Mouse (Mus musculus): ENCODE data around the gene 1700023F06Rik. TPM values are rescaled to one million over a fixed set of nuclear protein-coding genes. Genes with fewer than 3 reads are reported as not detected.

1700023F06Rik gene
- total RNA-seq (2021): 1 to 10 TPM; 1.1 to 1.5 TPM

- no peak for DNase-seq (ENCODE audit: extremely low spot score in 1 of 2, low spot score in 1 of 2)
Observed at GRCm38 (mm10) chr11:103208458-103208857, at the start of gene 1700023F06Rik. TSS of gene 1700023F06Rik (minus strand) at chr11:103208558.

DNA sequence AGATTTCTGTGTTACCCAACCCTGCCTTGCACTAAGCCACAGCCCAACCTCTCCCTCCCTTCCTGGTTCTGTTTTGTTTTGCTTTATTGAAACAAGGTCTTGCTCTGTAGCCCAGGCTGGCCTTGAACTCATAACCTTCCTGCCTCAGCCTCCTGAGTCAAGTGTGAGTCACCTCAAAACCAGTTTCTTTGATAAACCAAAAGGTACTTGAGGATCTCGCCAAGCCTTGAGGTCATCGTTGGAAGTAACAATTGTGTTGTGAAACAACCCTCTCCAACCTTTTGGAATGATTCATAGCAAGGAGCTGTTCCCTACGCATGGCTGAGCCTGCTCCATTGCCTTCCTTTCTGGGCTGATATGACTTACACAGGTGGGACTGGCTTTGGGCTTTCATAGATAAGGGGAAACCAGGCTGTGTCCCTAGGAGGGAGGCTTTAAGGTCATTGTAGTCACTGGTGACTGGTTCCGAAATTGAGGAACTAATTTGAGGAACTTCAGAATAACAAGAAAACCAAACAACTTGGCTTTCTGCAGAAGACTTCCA is 49.7 kb upstream of the 1700023F06Rik start:
- no peak for DNase-seq (ENCODE audit: extremely low spot score in 1 of 2, low spot score in 1 of 2)

- no peak for DNase-seq (ENCODE audit: extremely low spot score in 1 of 2, low spot score in 1 of 2)
Observed at GRCm38 (mm10) chr11:103253605-103254004, 45.2 kb upstream of the 1700023F06Rik start.

DNA sequence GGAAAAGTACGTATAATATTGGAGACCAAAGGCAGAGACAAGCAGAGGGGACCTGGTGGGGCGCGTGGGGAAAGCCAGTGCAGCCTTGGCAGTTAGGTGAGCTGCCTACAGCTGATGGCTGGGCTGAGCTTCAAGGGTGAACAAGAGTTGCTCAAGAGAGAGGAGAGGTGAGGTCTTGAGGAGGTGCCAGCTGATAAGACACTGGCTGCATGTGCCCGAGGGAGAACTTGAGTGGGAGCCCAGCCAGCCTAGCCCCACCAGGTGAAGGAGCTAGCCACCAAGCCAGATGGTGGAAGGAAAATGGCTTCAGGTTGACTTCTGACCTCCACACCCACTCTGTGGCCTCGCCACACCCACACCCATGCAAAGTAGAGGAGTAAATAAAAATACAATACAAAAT is 44.0 kb upstream of the 1700023F06Rik start:
- no peak for DNase-seq (ENCODE audit: extremely low spot score in 1 of 2, low spot score in 1 of 2)

GRCm38 (mm10) chr11:103250324-103250723 is 42.0 kb upstream of the 1700023F06Rik start:
- no peak for DNase-seq (ENCODE audit: extremely low spot score in 1 of 2, low spot score in 1 of 2)

GRCm38 (mm10) chr11:103249509-103249908 is 41.2 kb upstream of the 1700023F06Rik start:
- DNase-seq (ENCODE audit: extremely low spot score in 1 of 2, low spot score in 1 of 2): no peak

DNA sequence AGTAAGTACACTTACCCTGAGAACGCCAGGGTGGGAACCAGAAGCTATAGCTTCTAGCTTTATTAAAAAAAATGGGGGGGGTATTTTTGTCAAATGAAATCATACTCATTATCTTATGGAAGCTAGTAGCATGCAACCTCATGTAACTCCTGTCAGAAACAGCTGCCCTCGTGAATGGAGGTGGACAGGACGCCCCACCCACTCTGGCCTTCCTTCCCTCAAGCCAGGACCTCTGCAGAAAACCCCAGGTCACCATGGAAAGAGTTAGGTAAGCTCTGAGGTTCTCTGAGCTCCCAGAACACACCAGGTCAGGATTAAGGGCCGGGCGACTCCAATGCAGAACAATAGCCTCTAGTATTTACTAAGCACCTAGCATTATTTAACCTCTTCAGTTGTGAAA is 40.5 kb upstream of the 1700023F06Rik start:
- DNase-seq (ENCODE audit: extremely low spot score in 1 of 2, low spot score in 1 of 2): no peak

GRCm38 (mm10) chr11:103247504-103248177 is 39.3 kb upstream of the 1700023F06Rik start:
- DNase-seq (ENCODE audit: extremely low spot score in 1 of 2, low spot score in 1 of 2): peak in 1 of 2 experiments; percentile 69

DNA sequence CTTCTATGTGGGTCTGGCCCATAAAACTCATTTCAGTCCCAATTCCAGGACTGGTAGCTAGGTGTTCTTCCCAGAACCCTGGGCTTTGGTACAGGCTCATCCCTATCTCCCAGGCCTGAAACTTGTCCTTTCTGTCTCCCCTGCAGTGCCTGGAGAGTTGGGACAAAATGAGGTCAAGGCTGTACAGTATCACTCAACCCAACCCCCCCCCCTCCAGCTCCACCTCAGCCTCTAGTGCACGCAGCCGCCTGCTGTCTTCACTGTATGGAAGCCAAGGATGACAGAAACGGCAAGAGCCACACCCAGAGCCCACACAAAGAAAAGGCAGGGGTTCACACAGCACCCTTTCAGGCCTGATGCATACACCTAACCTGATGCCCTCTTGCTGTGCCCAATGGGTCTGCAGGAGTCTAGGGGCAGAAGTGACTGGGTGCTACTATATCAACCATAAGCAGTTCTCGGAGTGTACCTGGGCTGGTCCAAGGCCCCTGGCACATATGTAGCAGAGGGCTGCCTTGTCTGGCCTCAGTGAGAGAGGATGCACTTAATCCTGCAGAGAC is 38.5 kb upstream of the 1700023F06Rik start:
- DNase-seq (ENCODE audit: extremely low spot score in 1 of 2, low spot score in 1 of 2): no peak

DNA sequence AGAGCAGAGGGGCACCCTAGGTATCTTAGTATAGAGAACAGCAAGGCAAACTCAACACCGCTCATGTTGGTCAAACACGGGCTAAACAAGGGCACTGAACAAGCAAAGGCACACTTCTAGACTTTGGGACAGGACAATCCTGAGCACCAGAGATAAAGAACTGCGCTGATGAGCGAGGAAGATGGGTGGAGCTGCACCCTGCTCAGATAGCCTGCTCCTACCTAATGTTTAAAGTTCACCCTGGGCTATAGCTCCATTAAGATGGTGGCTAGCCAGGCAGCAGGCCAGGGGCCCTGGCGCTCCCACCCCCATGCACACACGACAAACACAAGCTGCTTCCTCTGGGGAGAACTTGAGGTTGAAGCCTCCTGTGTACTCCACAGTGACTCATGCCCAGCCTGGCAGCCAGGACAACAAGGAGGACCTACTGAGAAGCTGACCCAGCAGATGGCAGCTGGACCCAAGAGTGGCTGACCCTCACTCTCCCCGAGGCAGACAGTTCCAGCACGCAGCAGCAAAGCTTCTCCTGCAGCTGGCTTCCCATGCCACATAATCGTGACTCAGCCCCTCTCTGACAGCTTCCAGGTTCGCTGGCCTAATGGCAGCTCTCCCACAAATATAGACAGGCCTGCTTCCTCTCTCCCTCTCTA is 37.8 kb upstream of the 1700023F06Rik start:
- no peak for DNase-seq (ENCODE audit: extremely low spot score in 1 of 2, low spot score in 1 of 2)

- DNase-seq (ENCODE audit: extremely low spot score in 1 of 2, low spot score in 1 of 2): no peak
Observed at GRCm38 (mm10) chr11:103244856-103245255, 36.5 kb upstream of the 1700023F06Rik start.

DNA sequence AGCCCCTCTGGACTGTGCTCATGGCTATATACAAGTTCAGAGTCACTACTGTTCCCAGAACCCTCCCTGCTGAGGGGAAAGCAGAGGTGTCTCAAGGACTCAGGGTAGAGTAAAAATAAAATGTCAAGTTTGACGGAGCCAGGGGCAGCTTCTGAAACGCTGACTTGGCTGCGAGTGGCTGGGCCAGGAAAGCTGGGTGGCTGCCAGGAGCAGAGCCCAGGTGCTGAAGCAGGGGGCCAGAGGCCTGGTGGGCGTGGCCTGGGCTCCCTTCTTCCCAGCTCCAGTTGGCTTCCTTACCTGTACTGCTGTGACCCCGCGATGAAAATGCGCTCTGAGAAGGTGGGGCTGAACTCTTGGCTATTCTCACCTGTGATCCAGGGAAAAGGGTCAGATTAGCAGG is 32.4 kb upstream of the 1700023F06Rik start:
- no peak for DNase-seq (ENCODE audit: extremely low spot score in 1 of 2, low spot score in 1 of 2)

GRCm38 (mm10) chr11:103237757-103238156 is 29.4 kb upstream of the 1700023F06Rik start:
- no peak for DNase-seq (ENCODE audit: extremely low spot score in 1 of 2, low spot score in 1 of 2)

DNA sequence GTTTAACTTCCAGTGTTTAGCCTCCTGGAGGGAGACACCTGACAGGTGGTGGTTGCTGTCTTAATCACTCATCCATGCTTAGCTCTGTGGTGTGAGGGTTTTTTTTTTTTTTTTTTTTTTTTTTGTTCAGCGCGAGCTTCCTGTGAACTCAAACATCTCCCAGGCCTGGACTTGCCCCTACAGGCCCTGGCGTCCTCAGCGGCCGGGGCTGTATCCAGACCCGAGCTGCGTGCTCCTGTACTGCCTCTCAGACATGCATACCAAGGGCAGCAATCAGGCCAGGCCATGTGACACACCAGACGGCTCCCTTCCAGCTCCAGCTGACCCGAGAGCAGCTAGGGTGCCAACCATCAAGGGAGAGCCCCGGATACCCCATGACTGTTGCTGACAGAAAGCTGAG is 28.5 kb upstream of the 1700023F06Rik start:
- DNase-seq (ENCODE audit: extremely low spot score in 1 of 2, low spot score in 1 of 2): no peak

- DNase-seq (ENCODE audit: extremely low spot score in 1 of 2, low spot score in 1 of 2): no peak
Observed at GRCm38 (mm10) chr11:103236431-103236830, 28.1 kb upstream of the 1700023F06Rik start.

DNA sequence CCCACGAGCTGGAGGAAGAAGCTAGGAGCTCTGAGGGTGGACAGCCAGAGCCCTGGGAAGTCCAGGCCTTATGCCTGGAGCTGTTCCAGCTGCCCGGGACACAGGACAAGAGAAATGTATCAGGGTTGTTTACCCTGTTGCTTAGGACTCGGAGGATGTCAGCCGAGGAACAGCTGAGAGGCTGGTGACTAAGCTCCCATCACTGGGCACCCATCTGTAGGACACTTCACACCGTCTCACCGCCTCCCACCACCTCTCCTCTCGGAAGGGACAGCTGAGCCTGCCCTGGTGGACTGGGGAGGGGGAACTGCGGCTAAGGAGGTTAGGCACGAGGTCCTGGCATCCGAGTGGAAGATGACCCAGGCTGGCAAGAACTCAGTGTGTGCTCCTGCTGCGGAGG is 27.3 kb upstream of the 1700023F06Rik start:
- DNase-seq (ENCODE audit: extremely low spot score in 1 of 2, low spot score in 1 of 2): no peak

- DNase-seq (ENCODE audit: extremely low spot score in 1 of 2, low spot score in 1 of 2): no peak
Observed at GRCm38 (mm10) chr11:103234447-103234846, 26.1 kb upstream of the 1700023F06Rik start.

GRCm38 (mm10) chr11:103232966-103233365 is 24.6 kb upstream of the 1700023F06Rik start:
- DNase-seq (ENCODE audit: extremely low spot score in 1 of 2, low spot score in 1 of 2): peak; percentile 73 to 92

DNA sequence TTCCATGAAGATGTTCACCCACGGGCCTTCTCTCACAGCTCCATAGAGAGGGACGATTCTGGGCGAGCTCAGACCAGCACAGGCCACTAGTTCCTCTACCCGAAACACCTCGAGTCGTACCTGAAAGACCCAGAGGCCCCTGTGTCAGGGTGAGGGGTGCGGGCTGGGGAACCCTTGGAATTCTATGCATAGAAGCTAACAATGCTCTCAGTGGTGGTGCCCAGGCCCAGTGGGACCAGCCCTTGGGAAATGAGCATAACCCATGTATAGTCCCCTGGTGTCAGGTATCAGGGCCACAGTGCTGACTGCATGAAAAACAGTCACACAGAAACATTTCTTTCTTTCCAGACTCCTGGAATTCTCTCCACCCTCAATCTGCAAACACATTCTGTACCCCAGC is 23.0 kb upstream of the 1700023F06Rik start:
- DNase-seq (ENCODE audit: extremely low spot score in 1 of 2, low spot score in 1 of 2): no peak

DNA sequence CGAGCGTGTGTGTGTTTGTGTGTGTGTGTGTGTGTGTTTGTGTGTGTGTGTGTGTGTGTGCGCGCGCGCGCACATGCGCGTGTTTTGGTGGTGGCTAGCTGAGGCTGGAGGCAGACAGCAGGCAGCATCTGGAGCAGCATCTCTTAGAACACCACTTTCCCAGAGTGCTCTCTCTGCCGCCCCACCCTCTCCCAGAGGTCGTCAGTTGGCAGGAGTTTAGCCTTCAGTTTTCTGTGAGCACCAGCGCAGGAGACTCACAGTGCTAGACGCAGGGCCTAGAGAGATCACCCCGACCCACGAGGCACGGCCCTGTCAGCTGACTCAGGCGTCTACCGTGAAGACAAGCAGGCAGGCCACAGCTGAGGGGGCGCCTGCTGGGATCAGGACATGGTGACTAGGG is 22.3 kb upstream of the 1700023F06Rik start:
- no peak for DNase-seq (ENCODE audit: extremely low spot score in 1 of 2, low spot score in 1 of 2)

GRCm38 (mm10) chr11:103229608-103230007 is 21.2 kb upstream of the 1700023F06Rik start:
- DNase-seq (ENCODE audit: extremely low spot score in 1 of 2, low spot score in 1 of 2): no peak

Data from layer of hippocampus, postnatal 25 days (tissue).